Mouse (Mus musculus): ENCODE measurements around the gene Unc80.

- no peak for TF ChIP-seq CTCF (IDR thresholded peaks at IDR 0.05; ENCODE audit: low read depth)
- no peak for TF ChIP-seq EP300 (IDR thresholded peaks at IDR 0.05; ENCODE audit: low read depth)
These were observed 234.6 kb downstream of the Unc80 start for GRCm38 (mm10) chr1:66702623-66703345.

Measured in liver, postnatal 0 days (tissue).